Mouse (Mus musculus) common myeloid progenitor, adult 5-6 weeks (primary cell): ENCODE measurements at regions not wholly inside any gene's neighbourhood (a gene's known extent, or its start where the extent isn't known, plus 50 kb on each side); places are given as distances from the start of the nearest gene placed in this dataset.

Experiments used
- ATAC-seq: replicated peaks from 2 replicates; pipeline ENCODE4 v1.8.0; 2016; ENCODE audit warnings: low read depth, mild to moderate bottlenecking, moderate TSS enrichment, inconsistent platforms; ENCODE audit not compliant: poor library complexity, severe bottlenecking

DNA sequence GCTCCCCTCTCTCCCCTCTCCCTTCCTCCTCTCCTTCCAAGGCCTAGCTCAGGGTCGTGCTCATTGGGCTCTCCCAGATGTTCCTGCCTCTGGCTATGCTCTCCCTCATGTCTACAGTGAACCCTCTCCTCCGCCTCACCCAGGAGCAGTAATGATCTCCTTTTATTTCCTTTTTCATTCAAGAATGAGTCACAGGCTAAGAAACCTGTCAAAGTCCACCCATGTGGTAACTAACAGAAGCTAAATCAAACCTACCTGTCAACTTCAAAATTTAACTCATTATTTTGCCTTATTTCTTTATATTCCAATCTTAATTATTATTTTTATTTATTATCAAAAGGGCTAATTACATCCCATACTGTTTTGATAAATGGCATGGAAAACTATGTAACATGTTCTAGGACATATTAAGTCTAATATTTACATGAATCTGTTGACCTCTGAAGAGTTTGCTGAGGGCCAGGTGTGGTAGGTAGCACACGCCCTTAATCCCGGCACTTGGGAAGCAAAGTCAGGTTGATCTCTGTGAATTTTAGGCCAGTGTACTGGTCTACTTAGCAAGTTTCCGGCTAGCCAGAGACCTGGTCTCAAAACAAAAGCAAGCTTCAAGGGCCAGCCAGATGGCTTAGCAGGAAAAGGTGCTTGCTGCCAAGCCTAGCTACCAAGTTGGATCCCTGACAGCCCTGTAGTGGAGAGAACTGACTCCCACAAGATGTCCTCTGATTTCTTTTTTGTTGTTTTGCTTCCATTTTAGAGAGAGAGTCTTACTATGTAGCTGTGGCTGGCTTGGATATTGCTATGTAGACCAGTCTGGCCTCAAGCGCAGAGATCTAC, 51.9 kb upstream of the Slc16a1 start:
- ATAC-seq: no peak

DNA sequence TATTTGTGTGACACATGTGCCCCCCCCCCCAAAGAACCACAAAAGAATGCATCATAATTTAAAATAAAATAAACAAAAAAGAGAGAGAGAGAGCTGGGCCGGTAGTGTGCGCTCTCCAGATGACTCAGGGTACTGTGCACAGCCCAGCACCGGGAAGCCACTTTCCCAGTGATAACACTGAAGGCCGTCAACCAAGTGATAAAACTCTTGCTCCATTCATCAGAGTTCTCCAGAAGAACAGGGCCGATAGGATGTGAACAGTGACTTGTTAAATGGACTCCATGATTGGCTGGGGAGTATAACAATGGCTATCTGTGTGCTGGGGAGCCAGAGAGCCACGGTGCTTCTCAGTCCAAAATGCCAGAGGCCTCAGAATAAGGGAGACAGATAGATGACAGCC, 53.2 kb upstream of the Slc16a1 start:
- peak; percentile 47; the same call in 1 of the 2 replicates for ATAC-seq

DNA sequence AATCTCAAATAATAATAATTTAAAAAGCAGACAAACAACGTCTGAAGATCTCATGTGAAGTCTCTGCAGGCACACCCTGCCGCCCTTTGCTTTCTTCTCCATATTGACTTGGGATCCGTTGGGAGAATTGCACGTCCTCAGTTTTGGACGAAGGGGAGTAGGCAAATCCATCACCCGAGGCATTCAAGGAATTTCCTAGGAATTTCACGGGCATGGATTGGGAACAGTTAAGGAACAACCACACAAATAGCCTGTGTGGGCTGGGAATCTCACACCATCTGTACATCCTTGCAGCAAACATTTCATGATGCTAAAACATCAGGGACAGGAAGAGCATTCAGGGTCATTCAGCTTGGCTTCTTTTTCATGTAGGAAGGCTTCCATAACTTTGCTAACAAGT, 55.2 kb upstream of the Slc16a1 start:
- ATAC-seq: no peak

DNA sequence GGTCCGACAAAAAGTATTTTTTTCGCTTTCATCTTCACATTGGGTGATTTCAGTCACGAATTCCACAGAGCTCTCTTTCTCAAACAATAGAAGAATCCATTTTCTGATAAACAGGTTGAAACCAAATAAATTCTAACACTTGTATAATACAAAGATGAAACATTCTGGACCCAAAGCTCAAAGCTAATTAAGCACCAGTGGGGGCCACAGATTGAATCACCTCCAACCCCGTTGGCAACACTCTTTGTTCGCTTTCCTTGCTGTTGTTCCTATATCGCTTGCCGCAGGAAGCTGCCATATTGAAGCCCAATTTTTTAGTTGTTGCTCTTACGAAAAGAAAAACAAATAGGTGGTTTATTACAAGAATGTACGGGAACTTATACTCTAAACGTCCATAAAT, 55.9 kb upstream of the Slc16a1 start:
- ATAC-seq: no peak

DNA sequence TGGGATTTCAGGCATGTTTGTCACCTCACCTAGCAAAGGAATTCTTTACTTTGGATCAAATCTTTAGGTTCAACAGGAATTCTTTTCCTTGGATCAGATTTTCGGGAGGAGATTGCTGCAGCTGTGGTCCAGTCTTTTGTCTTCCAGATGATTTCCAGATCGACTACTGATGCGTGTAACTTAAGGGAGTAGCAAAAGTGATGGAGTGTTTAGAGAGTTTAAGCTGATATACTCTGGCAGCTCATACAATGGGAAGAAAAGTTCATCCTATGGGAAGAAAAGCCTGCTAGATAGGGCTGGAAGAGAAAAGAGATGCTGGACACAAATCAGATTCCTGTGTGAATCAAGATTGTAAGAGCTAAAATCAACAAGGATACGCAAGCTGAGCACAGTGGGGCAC, 59.3 kb upstream of the Slc16a1 start:
- no peak for ATAC-seq

DNA sequence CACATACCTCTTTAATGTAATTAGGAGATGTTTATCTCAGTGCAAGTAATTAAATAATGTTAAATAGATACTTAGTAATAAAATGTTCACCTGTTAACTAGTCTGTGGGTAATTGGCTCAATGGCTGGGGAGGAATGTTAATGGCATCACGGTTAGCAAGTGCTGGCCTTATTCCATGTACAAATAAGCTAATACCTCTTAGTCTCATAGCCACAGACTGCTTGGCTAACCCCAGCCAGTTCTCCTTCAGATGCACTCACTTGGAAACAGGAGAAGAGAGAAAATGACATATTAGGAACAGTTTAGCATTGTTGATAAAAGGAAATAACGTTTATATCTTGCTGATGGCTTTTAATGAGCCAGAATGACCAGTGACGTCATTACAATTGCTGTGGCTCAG, 60.1 kb upstream of the Slc16a1 start:
- no peak for ATAC-seq

DNA sequence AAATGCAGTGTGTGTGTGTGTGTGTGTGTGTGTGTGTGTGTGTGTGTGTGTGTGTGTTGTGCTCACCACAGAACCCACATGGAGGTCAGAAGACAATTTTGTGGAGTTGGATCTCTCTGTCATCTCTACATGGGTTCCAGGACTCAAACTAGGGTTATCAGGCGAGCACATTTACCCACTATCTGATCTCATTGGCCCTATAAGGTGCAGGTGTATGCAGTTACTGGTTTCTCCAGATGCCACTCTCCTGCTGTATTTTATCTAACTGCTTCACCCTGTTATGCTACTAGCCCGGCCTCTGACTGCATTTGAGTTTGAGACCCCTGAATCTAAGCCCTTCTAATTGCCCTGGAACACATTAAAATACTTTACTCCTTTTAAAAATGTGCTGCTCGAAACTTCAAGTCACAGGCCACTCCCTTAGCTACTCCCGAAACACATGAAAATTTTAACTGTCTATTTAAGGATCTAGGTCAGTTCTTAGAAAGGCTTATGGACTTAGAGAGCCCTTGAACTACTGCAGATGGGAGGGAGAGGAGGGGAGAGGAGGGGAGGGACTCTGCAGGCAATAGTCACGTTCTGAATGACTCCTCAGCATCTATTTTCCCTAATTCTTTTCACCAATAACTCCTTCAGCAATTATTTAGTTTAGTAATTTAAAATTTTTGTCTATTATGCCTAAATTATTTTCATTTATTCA, 61.1 kb upstream of the Slc16a1 start:
- ATAC-seq: no peak

DNA sequence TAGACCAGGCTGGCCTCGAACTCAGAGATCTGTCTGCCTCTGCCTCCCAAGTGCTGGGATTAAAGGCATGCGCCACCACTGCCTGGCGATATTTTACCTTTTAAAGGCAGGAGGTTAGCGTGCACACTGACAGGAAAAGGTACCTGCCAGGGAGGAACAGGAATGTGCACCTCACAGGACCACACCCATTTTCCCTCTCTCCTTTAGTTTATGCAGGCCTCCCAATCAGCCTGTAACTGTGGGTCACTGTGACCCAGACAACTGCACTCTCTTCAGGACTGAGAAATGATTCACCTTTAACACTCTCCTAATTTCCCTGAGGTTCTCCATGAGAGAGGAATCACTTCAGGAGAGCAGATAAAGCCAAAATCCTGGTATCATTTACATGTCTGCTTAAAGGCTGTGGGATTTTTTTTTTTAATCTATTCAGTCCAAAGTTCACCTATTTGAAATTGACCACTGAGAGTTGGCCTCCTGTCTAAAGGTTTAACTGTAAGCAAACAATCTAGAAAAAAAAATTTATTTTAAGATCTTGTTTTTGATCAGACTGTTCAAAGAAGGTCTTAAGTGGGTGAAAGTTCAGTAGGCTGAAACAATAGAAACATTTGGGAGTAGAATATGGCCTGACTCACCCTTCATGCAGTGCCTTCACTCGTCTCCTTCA, 61.7 kb upstream of the Lrig2 start:
- ATAC-seq: no peak

DNA sequence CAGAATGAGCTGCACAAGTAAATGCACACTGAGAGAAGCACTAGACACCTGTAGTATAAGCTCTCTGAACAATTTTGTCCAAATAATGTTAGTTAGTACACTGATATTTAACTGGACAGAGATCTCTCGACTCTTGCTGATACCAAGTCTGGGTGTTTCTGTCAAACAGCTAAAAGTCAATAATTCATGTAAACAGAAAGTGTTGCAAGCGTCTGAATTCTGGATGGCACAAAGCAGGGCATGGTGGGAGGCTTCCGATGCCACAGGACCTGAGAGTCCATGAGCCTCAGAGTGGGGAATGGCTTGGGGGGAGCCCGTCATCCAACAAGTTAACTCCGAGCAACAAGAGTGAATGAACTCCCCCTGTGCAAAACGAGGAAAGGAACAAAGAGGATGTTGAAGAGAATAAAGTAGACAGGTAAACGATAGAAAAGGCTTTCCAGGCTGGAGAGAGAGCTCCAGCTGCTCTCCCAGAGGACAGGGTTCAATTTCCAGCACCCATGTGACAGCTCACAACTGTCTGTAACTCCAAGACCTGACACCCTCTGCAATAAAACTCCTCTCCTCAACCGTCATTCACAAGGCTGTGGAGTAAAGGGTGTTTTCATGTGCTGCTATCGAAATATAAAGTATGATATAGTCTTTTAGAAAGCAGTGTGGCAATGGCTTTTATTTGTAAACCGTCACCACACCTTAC, 60.4 kb upstream of the Lrig2 start:
- no peak for ATAC-seq

DNA sequence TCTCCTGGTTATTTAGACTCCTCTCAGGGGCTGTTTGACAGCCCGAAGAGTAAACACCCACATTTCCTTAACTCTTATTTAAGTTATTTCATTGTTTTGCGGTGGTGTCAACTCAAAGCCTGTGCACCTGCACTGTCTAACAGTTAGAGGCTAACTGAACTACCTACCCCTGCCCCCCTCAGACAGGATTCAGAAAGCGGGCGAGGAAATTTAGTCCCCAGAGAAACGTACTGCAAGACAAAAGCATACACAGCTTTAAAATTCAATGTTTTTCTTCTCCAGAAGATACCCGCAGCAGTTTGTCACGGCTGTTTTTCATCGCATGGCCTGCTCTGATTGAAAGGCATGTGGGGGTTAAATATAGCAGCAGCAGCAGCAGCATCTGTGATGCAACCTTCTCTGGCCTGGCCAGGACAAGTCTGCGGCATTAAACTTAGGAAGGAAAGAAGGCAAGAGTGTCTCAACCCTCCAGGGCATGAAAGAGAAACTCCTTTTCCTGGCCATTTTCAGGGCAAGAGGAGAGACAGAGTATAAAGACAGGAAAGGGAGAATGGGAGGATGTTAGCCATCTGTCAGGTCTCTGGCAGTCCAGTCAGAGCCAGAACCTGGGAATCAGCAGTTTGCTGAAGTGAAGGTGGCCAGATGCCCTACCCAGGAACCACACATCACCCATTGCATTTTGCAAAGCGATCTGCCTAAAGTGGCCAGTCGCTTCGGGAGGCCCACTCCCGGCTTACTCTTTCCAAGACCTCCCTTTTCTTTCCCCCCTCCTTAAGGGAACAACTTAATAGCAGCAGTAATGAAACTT, 53.9 kb upstream of the Lrig2 start:
- 0 out of 2 replicates have a peak, but pooled peaks have one; percentile 32 for ATAC-seq

DNA sequence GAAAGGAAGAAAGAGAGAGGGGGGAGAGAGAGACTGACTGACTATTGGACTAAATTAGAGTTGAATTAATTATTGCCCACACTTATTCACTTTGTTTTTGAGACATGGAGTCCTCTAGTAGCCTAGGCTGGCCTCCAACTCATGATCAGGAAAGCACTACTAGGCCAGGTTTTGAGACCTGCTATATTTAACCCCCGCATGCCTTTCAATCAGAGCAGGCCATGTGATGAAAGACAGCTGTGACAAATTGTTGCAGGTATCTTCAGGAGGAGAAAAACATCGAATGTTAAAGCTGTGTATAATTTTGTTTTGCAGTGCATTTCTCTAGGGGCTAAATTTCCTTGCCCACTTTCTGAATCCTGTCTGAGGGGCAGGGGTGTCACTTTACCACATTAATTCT, 53.1 kb upstream of the Lrig2 start:
- no peak for ATAC-seq

DNA sequence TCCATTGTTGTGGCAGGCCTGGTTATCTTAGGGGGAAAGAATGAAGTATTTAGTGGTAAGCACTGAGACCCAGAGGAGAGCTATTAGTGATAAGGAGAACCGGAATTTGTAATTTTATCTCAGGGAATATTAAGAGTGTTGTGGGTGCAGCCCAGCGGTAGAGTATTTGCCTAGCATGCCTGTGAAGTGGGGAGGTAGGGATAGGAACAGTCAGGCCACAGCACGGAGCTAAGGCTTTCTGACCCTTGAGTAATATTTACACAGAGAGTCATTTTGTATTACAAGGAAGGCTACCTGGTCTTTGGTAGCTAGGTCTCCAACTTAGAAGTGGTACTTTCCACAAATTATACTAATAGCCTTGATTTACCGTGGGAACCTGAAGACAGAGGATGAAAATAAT, 49.8 kb upstream of the Lrig2 start:
- no peak for ATAC-seq
